Mouse (Mus musculus) heart, adult 11 months (tissue): ENCODE results near the gene Slc17a7.
"Not testable (repeated sequence)": the region's sequence is repeated elsewhere in the genome, so short reads cannot be mapped to it uniquely, and the experiment has no call there.

Experiments used
- DNase-seq: peaks from one replicate; pipeline ENCODE4 v3.0.0; 2022

Slc17a7 gene

GRCm38 (mm10) chr7:45133446-45134159 is 30.1 kb upstream of the Slc17a7 start:
- peak; percentile 91 for DNase-seq

DNA sequence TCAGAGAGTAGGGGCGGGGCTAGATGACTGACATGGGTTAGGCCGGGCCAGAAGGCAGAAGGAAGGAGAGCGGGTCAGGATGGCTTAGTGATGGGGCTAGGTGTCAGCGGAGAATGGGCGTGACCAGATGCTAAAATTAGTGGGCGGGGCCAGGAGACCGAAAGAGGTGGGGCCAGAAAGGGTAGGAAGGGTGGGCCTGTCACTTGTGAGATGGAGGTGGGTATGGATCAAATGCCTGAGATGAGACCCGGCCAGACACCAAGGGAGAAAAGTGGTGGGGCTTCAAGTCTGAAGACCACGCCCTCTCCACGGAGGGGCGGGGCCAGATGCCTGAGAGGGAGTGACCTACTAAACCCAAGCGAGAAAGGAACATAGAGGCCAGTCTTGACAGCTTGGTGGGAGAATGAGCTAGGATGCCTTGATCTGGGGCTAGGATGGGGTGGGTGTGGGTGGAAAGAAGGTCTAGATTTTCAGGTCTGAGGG is 29.2 kb upstream of the Slc17a7 start:
- DNase-seq = peak; percentile 97

DNA sequence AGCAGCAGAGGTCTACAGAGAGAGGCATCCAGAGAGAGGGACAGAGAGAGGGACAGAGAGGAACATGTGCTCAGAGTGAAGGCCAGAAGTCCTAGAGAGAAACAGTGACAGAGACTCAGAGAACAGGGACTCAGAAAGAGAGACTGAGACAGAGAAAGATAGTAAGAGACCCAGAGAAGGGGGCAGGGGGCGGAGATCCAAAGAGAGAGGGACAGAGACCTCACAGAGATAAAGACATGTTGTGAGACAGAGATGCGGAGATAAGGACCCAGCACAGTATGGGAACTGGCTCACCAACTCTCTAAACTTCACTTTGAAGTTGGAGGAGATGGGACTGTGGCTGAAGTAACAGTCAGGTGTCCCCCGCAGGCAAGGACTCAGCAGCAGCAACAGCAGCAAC is 28.4 kb upstream of the Slc17a7 start:
- DNase-seq = peak; percentile 90

DNA sequence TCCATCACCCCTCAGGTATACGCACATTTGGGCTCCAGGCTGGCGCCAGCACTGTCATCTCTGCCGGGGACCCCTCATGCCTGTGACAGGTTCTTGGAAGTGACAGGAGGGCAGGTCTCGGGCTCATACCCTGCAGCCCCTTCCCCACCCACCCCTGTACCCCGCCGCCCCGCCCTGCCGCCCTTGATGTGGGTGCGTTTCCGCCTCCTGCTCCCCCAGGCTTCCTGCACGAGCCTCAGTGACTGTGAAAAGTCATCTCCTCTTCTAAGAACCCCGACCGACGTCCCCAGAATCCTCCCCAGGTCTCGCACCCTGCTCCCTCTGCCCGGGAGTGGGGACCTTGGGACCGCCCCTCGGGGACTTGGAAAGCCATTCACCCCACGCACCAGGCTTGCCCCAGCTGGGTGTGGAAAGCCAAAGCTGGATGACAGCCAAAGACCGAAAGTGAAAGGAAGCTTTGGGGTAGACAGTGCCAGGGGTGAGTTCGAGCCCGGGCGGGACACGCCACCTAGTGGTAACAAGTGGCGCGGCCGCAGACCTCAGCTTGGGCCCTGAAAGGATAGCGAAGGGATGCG is 27.7 kb upstream of the Slc17a7 start, which contains the start of the genes Gm45713 and Flt3l:
Gm45713 (minus strand) TSS at position 239 of the 575 bp plus-strand sequence.
Flt3l (minus strand) TSS at position 440 of the 575 bp plus-strand sequence.
- DNase-seq = peak; percentile 100

- DNase-seq = peak; percentile 92
These were observed 26.4 kb upstream of the Slc17a7 start for GRCm38 (mm10) chr7:45137171-45138006.

DNA sequence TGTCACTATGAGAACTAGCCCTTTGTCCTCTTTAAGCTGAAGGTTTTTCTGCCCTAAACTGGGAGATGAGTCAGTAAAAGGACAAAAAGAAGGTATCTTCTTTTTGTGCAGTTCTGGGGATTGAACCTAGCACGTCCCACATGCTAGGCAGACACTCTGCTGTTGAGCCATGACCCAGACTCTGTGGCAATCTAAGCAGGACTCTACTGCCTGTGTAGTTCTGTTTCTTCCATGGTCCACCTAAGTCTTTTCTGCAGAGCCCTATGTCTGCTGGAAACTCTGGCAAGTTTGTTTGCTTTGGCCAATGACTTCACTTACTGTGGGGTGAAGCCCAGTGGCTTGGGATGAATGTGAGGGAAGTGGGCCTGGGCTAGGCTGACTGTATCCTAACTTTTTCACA is 25.3 kb upstream of the Slc17a7 start:
- no peak for DNase-seq

DNA sequence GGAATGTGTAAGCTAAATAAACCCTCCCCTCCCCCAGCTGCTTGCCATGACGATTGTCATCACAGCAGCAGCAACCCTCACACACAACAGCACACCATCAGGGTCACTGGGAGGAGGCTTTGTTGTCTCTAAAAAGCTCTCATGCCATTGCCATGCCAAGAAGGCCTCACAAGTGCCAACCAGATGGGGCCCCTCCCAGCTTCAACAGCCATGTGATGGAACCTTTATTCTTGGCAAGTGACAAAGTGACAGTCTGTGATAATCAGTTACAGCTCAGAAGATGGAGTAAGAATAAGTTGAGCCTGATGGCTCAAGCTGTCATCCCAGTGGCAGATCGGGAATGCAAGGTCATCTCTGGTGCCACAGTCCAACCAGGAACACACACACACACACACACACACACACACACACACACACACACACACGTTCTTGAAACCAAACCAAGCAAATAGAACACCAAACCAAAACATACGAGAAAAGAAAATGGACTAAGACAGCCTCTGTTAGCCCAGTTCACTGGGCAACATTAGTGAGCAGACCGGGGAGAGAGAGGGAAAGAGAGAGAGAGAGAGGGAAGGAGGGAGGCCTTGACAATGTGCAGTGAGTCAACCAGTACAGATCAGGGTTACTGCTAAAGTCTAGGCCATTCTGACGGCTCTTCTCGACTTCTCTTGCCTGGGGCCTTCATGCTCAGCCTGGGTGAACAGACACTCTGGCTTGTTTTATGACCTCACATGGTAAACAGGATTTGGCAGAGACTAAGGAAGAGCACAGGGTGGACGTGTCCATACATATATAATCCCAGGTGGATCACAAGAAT is 23.6 kb upstream of the Slc17a7 start:
- no peak for DNase-seq

- DNase-seq = no peak
These were observed 22.4 kb upstream of the Slc17a7 start for GRCm38 (mm10) chr7:45141319-45141718.

DNA sequence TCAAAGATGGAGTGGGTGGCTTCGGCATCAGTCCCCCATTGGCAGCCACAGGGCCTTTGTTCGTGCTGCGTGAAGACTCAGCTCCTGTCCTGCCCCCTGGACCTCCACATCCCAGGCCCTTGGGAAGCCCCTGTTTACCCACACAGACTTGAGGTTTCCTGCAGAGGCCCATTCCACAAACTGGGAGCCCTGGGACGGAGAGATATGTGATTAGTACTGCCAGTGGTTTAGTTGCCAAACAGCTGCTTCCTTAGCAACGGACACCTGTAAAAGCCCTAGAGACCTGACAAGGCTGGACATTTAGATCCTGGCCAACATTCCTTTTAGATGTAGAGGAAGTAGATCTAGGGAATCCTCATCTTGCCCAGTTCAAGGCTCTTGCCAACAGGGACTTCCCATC is 21.8 kb upstream of the Slc17a7 start:
- peak; percentile 95 for DNase-seq

GRCm38 (mm10) chr7:45144368-45145174 is 19.2 kb upstream of the Slc17a7 start:
- peak; percentile 97 for DNase-seq

DNA sequence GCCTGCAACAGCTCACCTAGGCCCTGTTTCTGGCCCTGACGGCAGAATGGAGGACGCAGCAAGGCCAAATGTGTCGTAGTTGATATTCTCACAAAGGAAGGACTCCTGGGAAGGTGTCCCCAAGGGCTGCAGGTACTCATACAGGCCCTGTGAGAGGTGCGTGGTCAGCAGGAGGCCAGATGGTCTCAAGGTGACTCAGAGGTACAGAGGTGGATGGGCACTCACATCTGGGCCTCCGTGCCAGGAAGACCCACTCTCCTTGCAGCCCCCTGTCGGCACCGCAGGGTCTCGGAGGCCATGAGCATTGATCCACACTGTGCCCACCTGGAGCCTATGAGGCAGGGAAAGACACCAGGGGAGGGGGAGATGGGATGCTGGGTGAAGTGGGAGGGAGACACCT is 18.3 kb upstream of the Slc17a7 start:
- peak; percentile 94 for DNase-seq

DNA sequence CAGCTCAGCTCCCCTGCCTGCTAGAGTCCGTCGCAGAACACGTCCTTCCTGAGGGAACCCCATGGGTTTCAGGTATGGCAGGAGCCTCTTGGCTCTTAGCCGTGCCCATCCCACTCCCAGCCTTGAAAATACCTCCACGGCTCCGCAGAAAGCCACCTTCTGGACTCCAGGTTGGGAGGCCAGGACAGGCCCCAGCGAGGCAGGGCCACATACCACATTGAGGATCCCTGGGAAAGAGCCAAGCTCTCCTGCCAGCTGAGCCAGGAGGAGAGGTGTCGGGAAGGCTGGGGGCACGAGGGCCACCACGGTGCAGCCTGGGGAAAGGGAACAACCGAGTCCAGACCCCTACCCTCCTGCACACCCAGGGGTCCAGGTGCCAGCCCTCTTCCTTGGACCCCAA is 16.5 kb upstream of the Slc17a7 start:
- DNase-seq = no peak

GRCm38 (mm10) chr7:45147899-45148298 is 15.8 kb upstream of the Slc17a7 start:
- no peak for DNase-seq

- peak; percentile 97 for DNase-seq
These were observed 15.1 kb upstream of the Slc17a7 start for GRCm38 (mm10) chr7:45148534-45149098.

GRCm38 (mm10) chr7:45149545-45149944 is 14.2 kb upstream of the Slc17a7 start:
- peak; percentile 98 for DNase-seq

DNA sequence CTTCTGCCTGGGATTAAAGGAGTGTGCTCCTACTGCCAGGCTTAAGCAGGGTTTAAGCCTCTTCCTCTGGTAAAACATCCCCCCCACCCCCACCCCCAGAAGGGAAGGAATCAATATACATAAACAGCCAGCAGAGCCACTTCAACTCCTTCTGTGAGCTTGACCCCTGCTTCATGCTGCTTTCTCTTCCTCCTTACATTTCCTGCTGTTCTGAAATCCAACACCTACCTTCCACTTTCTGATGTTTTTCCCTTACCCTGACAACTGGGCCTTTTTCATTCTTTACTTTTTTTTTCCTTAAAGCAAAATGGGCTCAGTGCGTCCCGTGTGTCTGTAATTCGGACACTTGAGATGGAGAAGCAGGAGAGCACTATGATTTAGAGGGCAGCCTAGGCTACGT is 13.4 kb upstream of the Slc17a7 start:
- DNase-seq = no peak

DNA sequence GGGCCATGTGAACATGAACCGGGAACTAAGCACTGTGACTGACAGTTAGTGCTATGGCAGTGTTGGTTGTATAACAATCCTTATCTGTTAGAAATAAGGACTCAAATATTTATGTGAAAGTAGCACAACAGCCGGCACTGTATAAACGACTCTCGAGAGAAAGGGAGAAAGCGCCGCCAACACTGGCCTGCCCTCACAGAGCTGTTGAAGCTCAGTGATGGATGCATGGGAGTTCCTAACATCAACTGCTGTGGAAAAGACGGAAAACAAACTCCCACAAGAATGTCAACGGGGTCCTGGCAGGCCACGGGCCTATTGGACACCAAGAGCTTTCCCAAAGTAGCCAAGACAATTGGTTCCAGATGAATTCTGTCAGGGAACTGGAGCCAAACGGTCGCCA is 12.4 kb upstream of the Slc17a7 start:
- DNase-seq = peak; percentile 98

GRCm38 (mm10) chr7:45153052-45153451 is 10.7 kb upstream of the Slc17a7 start:
- not testable (repeated sequence) for DNase-seq

- no peak for DNase-seq
These were observed 10.2 kb upstream of the Slc17a7 start for GRCm38 (mm10) chr7:45153586-45153985.

DNA sequence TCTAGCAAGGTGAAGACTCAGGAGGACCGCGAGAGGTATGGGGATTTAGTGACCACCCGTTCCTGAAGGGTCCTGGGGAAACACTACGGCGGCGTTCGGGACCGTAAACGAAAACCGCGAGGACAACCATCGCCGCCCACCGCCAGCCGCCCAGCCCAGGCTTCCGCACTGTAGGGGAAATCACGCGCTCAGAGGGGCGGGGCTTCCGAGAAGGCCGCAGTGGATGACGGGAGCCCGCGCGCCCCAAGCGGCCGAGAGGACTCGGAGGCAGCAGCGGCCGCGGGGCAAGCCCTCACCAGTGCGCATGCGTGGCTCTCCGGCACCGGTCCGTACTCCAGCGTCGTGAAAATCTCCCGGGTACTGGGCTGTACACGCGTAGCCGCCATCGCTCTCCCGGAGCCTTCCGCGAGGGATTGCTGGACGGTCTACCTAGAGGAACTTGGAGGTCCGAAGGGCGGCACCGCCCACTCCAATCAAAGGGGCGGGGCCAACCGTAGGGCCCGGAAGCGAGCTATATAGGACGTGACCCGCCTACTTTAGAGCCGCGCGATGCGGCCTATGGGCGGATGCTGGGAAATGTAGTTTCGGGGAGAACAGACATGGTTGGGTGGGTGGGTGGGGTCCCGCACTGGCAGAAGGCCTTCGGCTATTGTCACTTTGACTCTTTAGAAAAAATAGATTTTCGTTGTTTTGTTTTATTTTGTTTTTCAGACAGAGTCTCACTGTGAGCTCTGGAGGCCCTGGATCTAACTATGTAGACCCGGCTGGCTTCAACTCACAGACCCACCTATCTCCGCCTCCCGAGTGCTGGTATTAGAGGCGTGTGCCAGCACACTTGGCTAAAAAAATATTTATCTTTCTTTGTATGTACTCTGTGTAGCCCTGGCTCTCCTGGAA is 9.4 kb upstream of the Slc17a7 start, which contains the start of the genes Pih1d1 and Aldh16a1:
Pih1d1 (plus strand) TSS at position 208 of the 897 bp plus-strand sequence.
Aldh16a1 (minus strand) TSS at position 489 of the 897 bp plus-strand sequence.
- peak; percentile 100 for DNase-seq
